Mouse (Mus musculus): ENCODE data around the gene Itih5. TPM values are rescaled to one million over a fixed set of nuclear protein-coding genes. Genes with fewer than 3 reads are reported as not detected.

Gene Itih5
- polyA plus RNA-seq, 1 experiment from 2014 or later: 35.4 TPM

DNA sequence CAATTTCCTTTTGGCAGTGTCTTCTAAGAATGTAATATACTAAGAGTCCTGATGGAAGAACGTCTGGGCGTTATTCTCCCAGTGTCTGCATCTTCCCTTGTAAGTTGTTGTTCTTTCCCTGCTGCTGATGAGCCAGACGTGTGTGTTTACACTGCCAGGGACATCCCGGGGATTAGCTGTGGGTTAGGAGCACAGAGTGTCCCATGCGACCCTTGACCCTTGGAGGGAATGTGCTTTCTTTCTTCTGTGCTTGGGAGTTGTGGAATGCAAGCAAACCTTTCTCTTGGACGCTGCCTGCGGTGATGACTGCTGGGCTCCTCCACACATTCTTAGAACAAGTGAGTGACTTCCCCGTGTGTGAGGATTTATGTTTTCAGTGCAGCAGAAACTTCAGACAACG, 89.6 kb downstream of the Itih5 start:
- DNase-seq (ENCODE audit: low spot score) (peak; percentile 21), ATAC-seq (ENCODE audit: low FRiP score, low TSS enrichment) (peak; percentile 60; the same call in 1 of the 2 replicates)
- 0 out of 2 replicates have a peak, but pooled peaks cover 2% of the 10 kb centered on the region for H3K36me3 ChIP-seq (ENCODE audit: control insufficient read depth, insufficient read depth, low read length)
- H3K9me3 ChIP-seq (ENCODE audit: control insufficient read depth, low read length): no peaks in the 10 kb centered on the region
- no peak for TF ChIP-seq EP300 (optimal IDR thresholded peaks at IDR 0.05)
- no peak for TF ChIP-seq CTCF (IDR thresholded peaks at IDR 0.05; ENCODE audit: low read depth)
- H3K27ac ChIP-seq (replicated peaks): no peak overlapping the region
- 12% methylated on average over 9 of the region's 9 CpGs for WGBS
- H3K9ac ChIP-seq (ENCODE audit: low read length): no peak overlapping the region
- no peak overlapping the region for H3K4me2 ChIP-seq (replicated peaks; ENCODE audit: low read depth)
- no peaks in the 10 kb centered on the region for H3K4me1 ChIP-seq (replicated peaks; ENCODE audit: control insufficient read depth, insufficient read depth)
- H3K4me3 ChIP-seq (ENCODE audit: low read depth, low read length): no peak overlapping the region
- no peaks in the 10 kb centered on the region for H3K27me3 ChIP-seq (ENCODE audit: control insufficient read depth, insufficient read depth, low read length)

DNA sequence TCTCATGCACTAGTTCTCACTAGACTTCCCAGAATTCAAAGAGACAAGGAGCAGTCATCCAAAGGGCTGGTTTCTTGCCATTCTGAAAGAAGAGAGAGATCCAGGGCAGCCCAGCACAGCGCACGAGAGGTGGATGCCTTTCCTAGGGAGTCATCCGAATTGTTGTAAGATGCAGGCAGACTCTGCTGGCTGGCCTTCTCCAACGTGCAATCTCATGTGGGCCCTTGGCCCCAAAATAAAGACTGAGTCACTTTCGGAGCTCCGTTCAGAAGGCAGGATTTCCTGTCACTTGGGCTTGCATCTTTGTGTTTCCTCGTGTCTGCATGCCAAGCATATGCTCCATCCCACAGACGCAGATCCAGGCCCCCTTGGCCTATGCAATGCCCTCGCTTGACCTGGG, 97.1 kb downstream of the Itih5 start:
- no peak overlapping the region for H3K4me2 ChIP-seq (replicated peaks; ENCODE audit: low read depth)
- no peaks in the 10 kb centered on the region for H3K9me3 ChIP-seq (ENCODE audit: control insufficient read depth, low read length)
- no peak for ATAC-seq (ENCODE audit: low FRiP score, low TSS enrichment)

DNA sequence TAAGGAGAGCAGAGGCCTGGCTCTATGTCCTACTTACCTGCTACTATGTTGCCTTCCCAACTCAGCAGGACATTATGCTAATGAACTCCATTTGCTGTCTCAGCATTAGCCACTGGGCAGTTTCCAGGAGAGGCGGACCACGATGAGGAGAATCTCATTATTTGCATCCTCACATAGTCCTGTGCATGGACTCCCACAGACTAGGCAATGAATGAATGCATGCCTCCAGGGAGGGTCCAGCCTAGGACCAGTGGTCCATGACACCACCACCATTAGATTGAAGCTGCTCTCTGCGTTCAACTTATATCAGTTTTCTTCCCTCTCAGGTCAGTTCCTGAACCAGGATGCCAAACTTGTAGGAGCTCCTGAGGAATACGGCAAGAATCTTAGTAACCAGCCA, 97.6 kb downstream of the Itih5 start:
- H3K36me3 ChIP-seq (ENCODE audit: control insufficient read depth, insufficient read depth, low read length): no peaks in the 10 kb centered on the region
- DNase-seq (ENCODE audit: low spot score) (no peak), ATAC-seq (ENCODE audit: low FRiP score, low TSS enrichment) (no peak)
- no peak overlapping the region for H3K4me2 ChIP-seq (replicated peaks; ENCODE audit: low read depth)
- no peak overlapping the region for H3K4me3 ChIP-seq (ENCODE audit: low read depth, low read length)
- no peaks in the 10 kb centered on the region for H3K27me3 ChIP-seq (ENCODE audit: control insufficient read depth, insufficient read depth, low read length)
- H3K9ac ChIP-seq (ENCODE audit: low read length): no peak overlapping the region
- TF ChIP-seq EP300 (optimal IDR thresholded peaks at IDR 0.05) (no peak), CTCF (IDR thresholded peaks at IDR 0.05; ENCODE audit: low read depth) (no peak)
- WGBS: 84% methylated on average over 4 of the region's 4 CpGs
- no peak overlapping the region for H3K27ac ChIP-seq (replicated peaks)
- H3K4me1 ChIP-seq (replicated peaks; ENCODE audit: control insufficient read depth, insufficient read depth): no peaks in the 10 kb centered on the region
- no peaks in the 10 kb centered on the region for H3K9me3 ChIP-seq (ENCODE audit: control insufficient read depth, low read length)

More for the DNA sequence above, 97.1 kb downstream of the Itih5 start:
- H3K4me3 ChIP-seq (ENCODE audit: low read depth, low read length): no peak overlapping the region
- no peaks in the 10 kb centered on the region for H3K36me3 ChIP-seq (ENCODE audit: control insufficient read depth, insufficient read depth, low read length)
- no peaks in the 10 kb centered on the region for H3K4me1 ChIP-seq (replicated peaks; ENCODE audit: control insufficient read depth, insufficient read depth)
- DNase-seq (ENCODE audit: low spot score): no peak
- no peak for TF ChIP-seq CTCF (IDR thresholded peaks at IDR 0.05; ENCODE audit: low read depth)
- TF ChIP-seq EP300 (optimal IDR thresholded peaks at IDR 0.05): no peak
- H3K27ac ChIP-seq (replicated peaks): no peak overlapping the region
- no peaks in the 10 kb centered on the region for H3K27me3 ChIP-seq (ENCODE audit: control insufficient read depth, insufficient read depth, low read length)
- H3K9ac ChIP-seq (ENCODE audit: low read length): no peak overlapping the region
- WGBS: 69% methylated on average over 9 of the region's 9 CpGs

DNA sequence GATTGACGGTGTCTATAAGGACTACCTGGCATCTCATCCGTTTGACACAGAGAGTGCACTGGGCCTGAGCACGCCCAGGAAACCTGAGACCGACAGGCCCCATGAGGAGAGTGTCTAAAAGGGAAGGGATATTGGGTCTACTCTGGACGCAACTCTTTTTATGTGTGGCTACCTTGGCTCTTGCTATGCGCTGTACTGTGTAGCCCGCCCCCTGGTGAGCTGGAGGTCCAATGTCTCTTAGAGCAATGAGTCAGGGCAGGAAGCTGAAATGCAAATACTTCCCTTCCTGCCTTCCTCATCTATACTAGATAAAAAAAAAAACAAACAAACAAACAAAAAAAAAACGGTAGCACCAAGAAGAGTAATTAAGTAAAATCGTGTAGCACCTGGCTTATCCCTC, 98.1 kb downstream of the Itih5 start:
- DNase-seq (ENCODE audit: low spot score) (no peak), ATAC-seq (ENCODE audit: low FRiP score, low TSS enrichment) (no peak)
- no peaks in the 10 kb centered on the region for H3K9me3 ChIP-seq (ENCODE audit: control insufficient read depth, low read length)
- no peak overlapping the region for H3K9ac ChIP-seq (ENCODE audit: low read length)
- TF ChIP-seq CTCF (IDR thresholded peaks at IDR 0.05; ENCODE audit: low read depth): peak; percentile 14; the same call in 1 of the 2 replicates
- TF ChIP-seq EP300 (optimal IDR thresholded peaks at IDR 0.05): no peak
- no peaks in the 10 kb centered on the region for H3K4me1 ChIP-seq (replicated peaks; ENCODE audit: control insufficient read depth, insufficient read depth)
- no peaks in the 10 kb centered on the region for H3K27me3 ChIP-seq (ENCODE audit: control insufficient read depth, insufficient read depth, low read length)
- no peak overlapping the region for H3K27ac ChIP-seq (replicated peaks)
- 89% methylated on average over 9 of the region's 9 CpGs for WGBS
- no peak overlapping the region for H3K4me2 ChIP-seq (replicated peaks; ENCODE audit: low read depth)
- H3K36me3 ChIP-seq (ENCODE audit: control insufficient read depth, insufficient read depth, low read length): no peaks in the 10 kb centered on the region
- no peak overlapping the region for H3K4me3 ChIP-seq (ENCODE audit: low read depth, low read length)

DNA sequence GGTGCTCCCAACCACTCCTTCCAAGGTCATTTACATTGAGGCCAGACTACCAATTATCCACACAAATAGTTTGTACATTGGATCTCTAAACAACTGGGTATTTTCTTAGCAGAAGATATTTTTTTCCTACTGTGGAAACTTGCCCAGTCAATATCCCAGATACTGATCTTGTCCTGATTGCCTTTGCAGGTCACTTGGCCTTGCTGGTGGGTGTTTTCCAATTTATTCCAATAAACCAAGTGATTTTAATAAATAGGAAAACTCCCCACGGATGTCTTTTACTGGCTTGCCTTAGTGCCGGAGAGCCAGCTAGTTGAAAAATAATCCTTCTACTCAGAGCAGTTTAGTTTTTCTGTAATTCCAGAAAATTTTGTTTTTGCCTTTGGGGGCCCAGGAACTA, 98.6 kb downstream of the Itih5 start:
- 68% methylated on average over 2 of the region's 2 CpGs for WGBS
- no peak overlapping the region for H3K9ac ChIP-seq (ENCODE audit: low read length)
- no peaks in the 10 kb centered on the region for H3K27me3 ChIP-seq (ENCODE audit: control insufficient read depth, insufficient read depth, low read length)
- no peaks in the 10 kb centered on the region for H3K9me3 ChIP-seq (ENCODE audit: control insufficient read depth, low read length)
- no peaks in the 10 kb centered on the region for H3K36me3 ChIP-seq (ENCODE audit: control insufficient read depth, insufficient read depth, low read length)
- ATAC-seq (ENCODE audit: low FRiP score, low TSS enrichment) (no peak), DNase-seq (ENCODE audit: low spot score) (no peak)
- no peak overlapping the region for H3K4me2 ChIP-seq (replicated peaks; ENCODE audit: low read depth)
- TF ChIP-seq EP300 (optimal IDR thresholded peaks at IDR 0.05) (no peak), CTCF (IDR thresholded peaks at IDR 0.05; ENCODE audit: low read depth) (no peak)
- H3K27ac ChIP-seq (replicated peaks): no peak overlapping the region
- H3K4me3 ChIP-seq (ENCODE audit: low read depth, low read length): no peak overlapping the region
- no peaks in the 10 kb centered on the region for H3K4me1 ChIP-seq (replicated peaks; ENCODE audit: control insufficient read depth, insufficient read depth)

DNA sequence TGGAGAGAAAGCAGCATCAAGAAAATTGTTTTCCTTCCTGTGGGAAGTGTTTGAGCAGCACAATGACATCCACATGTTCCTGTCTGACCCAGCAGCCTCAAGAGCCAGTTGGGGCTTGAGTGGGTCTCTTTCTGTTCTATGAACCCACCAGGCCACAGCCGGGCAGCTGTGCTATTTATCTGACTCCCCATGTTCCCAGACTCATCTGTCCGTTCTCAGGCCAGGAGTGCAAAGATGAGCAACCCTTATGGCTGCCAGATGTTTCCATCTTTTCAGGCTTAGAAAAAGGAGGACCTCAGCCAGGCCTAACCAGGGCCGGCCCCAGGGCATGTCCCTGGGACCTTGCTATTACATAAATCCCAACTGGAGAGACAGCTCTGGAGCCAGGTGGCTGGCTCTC, 100.0 kb downstream of the Itih5 start:
- Histone ChIP-seq H3K9me3 (ENCODE audit: control insufficient read depth, low read length) (no peaks in the 10 kb centered on the region), H3K4me1 (replicated peaks; ENCODE audit: control insufficient read depth, insufficient read depth) (no peaks in the 10 kb centered on the region), H3K27ac (replicated peaks) (no peak overlapping the region), H3K9ac (ENCODE audit: low read length) (no peak overlapping the region), H3K27me3 (ENCODE audit: control insufficient read depth, insufficient read depth, low read length) (no peaks in the 10 kb centered on the region), H3K4me3 (ENCODE audit: low read depth, low read length) (no peak overlapping the region), H3K4me2 (replicated peaks; ENCODE audit: low read depth) (no peak overlapping the region), H3K36me3 (ENCODE audit: control insufficient read depth, insufficient read depth, low read length) (no peaks in the 10 kb centered on the region)
- TF ChIP-seq EP300 (optimal IDR thresholded peaks at IDR 0.05) (no peak), CTCF (IDR thresholded peaks at IDR 0.05; ENCODE audit: low read depth) (no peak)
- 75% methylated on average over 3 of the region's 3 CpGs for WGBS
- DNase-seq (ENCODE audit: low spot score): no peak
- no peak for ATAC-seq (ENCODE audit: low FRiP score, low TSS enrichment)

Data from stomach, postnatal 0 days (tissue).